Mouse (Mus musculus): ENCODE data around the gene Ncoa4.
"Not testable (repeated sequence)": the region's sequence is repeated elsewhere in the genome, so short reads cannot be mapped to it uniquely, and the experiment has no call there.

- not testable (repeated sequence) for TF ChIP-seq CTCF (IDR thresholded peaks at IDR 0.05; ENCODE audit: control insufficient read depth, insufficient read depth, insufficient replicate concordance, low read depth, low read length); POLR2A (IDR thresholded peaks at IDR 0.05; ENCODE audit: control insufficient read depth, low read depth, low read length)
These were observed 16.9 kb downstream of the Ncoa4 start for GRCm38 (mm10) chr14:32176590-32176989.

All from testis, adult 2 months (tissue).